Mouse (Mus musculus): Measurements from ENCODE around the gene Cep57.
"Not testable (repeated sequence)": the region's sequence is repeated elsewhere in the genome, so short reads cannot be mapped to it uniquely, and the experiment has no call there.

DNA sequence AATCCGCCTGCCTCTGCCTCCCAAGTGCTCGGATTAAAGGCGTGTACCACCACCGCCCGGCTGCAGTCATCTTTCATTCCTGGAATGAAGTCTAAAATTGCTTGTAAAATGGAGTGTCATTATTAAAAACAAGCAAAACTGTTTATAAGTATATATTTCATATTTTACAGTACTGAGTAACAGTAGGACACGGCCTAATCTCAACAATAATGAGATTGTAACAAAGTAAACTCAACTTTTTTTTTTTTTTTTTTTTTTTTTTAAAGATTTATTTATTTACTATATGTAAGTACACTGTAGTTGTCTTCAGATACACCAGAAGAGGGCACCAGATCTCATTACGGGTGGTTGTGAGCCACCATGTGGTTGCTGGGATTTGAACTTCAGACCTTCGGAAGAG lies 36.0 kb downstream of the Cep57 start:
- TF ChIP-seq POLR2A, CTCF (IDR thresholded peaks at IDR 0.05; ENCODE audit: extremely low read depth, insufficient read depth, low read length): not testable (repeated sequence)

Measured in cortical plate, adult 2 months (tissue).